ENCODE assay signal across 7 mouse cellular contexts in genomic region chr3:108940001-108940633, GRCm38 (mm10). TPM values are rescaled to one million over a fixed set of nuclear protein-coding genes. Genes with fewer than 3 reads are reported as not detected.
A peak's percentile ranks its signal among the peaks of the same experiment; 100 is the strongest.
DNase-seq lines count a peak whose midpoint lies in the region; ATAC-seq and TF ChIP-seq lines count a peak whose summit lies in the region.

Gene Gm9857, minus strand, starts transcription at chr3:108940445.

- no peak for TF ChIP-seq CTCF in lung, adult 2 months (IDR thresholded peaks at IDR 0.05; ENCODE audit: insufficient read depth, low read length)
- TF ChIP-seq CTCF in intestine, postnatal 0 days (IDR thresholded peaks at IDR 0.05; ENCODE audit: low read depth) = no peak

- 41% methylated on average over 55 of the region's 59 CpGs for WGBS in lung, adult 2 months
- 46% methylated on average over 59 of the region's 59 CpGs for WGBS in embryonic facial prominence, embryonic 15.5 days
- 51% methylated on average over 43 of the region's 59 CpGs for WGBS in intestine, postnatal 0 days
- 53% methylated on average over 56 of the region's 59 CpGs for WGBS in midbrain, embryonic 16.5 days

- H3K9ac ChIP-seq in embryonic facial prominence, embryonic 15.5 days = no peak within 1 kb of the TSS
- no peak within 1 kb of the TSS for H3K9ac ChIP-seq in intestine, postnatal 0 days (ENCODE audit: low read depth, low read length)
- peak within 1 kb of the TSS; percentile 54; the same call in 1 of the 2 replicates for H3K9ac ChIP-seq in midbrain, embryonic 16.5 days (ENCODE audit: low read depth, low read length)

- H3K4me1 ChIP-seq in lung, adult 2 months (ENCODE audit: control insufficient read depth, insufficient read depth, low read length) = no peaks in the 10 kb centered on the region
- H3K4me1 ChIP-seq in embryonic facial prominence, embryonic 15.5 days = no peaks in the 10 kb centered on the region; the same call in 1 of the 2 replicates
- H3K4me1 ChIP-seq in intestine, postnatal 0 days (replicated peaks; ENCODE audit: control insufficient read depth, insufficient read depth, low read length) = no peaks in the 10 kb centered on the region
- no peaks in the 10 kb centered on the region; the same call in 1 of the 2 replicates for H3K4me1 ChIP-seq in midbrain, embryonic 16.5 days (ENCODE audit: control insufficient read depth, insufficient read depth, low read length)

- peak within 1 kb of the TSS; percentile 66 for H3K4me2 ChIP-seq in embryonic facial prominence, embryonic 15.5 days (replicated peaks)
- H3K4me2 ChIP-seq in intestine, postnatal 0 days (replicated peaks; ENCODE audit: low read depth) = peak within 1 kb of the TSS; percentile 50
- H3K4me2 ChIP-seq in midbrain, embryonic 16.5 days (ENCODE audit: low read length) = peak within 1 kb of the TSS; percentile 56

- peak; percentile 51; the same call in 1 of the 2 replicates for ATAC-seq in embryonic facial prominence, embryonic 15.5 days (ENCODE audit: insufficient number of reproducible peaks, low FRiP score, low TSS enrichment, low read depth)
- ATAC-seq in intestine, postnatal 0 days = 0 out of 2 replicates have a peak, but pooled peaks have one; percentile 43
- peak; percentile 92 for ATAC-seq in midbrain, embryonic 16.5 days
- no peak for ATAC-seq in inflammation-experienced regulatory T-cells, adult 6 months

- H3K9me3 ChIP-seq in embryonic facial prominence, embryonic 15.5 days (replicated peaks) = no peaks in the 10 kb centered on the region
- H3K9me3 ChIP-seq in intestine, postnatal 0 days (ENCODE audit: control insufficient read depth) = no peaks in the 10 kb centered on the region
- H3K9me3 ChIP-seq in midbrain, embryonic 16.5 days (replicated peaks; ENCODE audit: control insufficient read depth, low read length, poor library complexity, severe bottlenecking) = no peaks in the 10 kb centered on the region

- H3K27me3 ChIP-seq in embryonic facial prominence, embryonic 15.5 days = no peaks in the 10 kb centered on the region
- H3K27me3 ChIP-seq in intestine, postnatal 0 days (replicated peaks; ENCODE audit: control insufficient read depth, insufficient read depth, low read length) = no peaks in the 10 kb centered on the region; the same call in 1 of the 2 replicates
- H3K27me3 ChIP-seq in midbrain, embryonic 16.5 days (ENCODE audit: control insufficient read depth, insufficient read depth, low read depth, low read length) = no peaks in the 10 kb centered on the region

- DNase-seq in lung, adult 2 months = no peak
- no peak for DNase-seq in lung, adult 18-20 months
- DNase-seq in MN1 (ENCODE audit: low spot score) = no peak

- no peaks in the 10 kb centered on the region for H3K36me3 ChIP-seq in embryonic facial prominence, embryonic 15.5 days
- H3K36me3 ChIP-seq in intestine, postnatal 0 days (ENCODE audit: control insufficient read depth, insufficient read depth) = no peaks in the 10 kb centered on the region
- H3K36me3 ChIP-seq in midbrain, embryonic 16.5 days (ENCODE audit: control insufficient read depth, insufficient read depth, low read length) = no peaks in the 10 kb centered on the region

- peak within 1 kb of the TSS; percentile 1 for H3K4me3 ChIP-seq in lung, adult 2 months (replicated peaks; ENCODE audit: extremely low read depth, low read depth, low read length)
- peak within 1 kb of the TSS; percentile 44 for H3K4me3 ChIP-seq in embryonic facial prominence, embryonic 15.5 days (replicated peaks)
- peak within 1 kb of the TSS; percentile 16; the same call in 1 of the 2 replicates for H3K4me3 ChIP-seq in intestine, postnatal 0 days (ENCODE audit: low read depth, low read length)
- peak within 1 kb of the TSS; percentile 37 for H3K4me3 ChIP-seq in midbrain, embryonic 16.5 days (ENCODE audit: low read depth, low read length)

- H3K27ac ChIP-seq in embryonic facial prominence, embryonic 15.5 days (replicated peaks) = no peak within 1 kb of the TSS
- no peak within 1 kb of the TSS for H3K27ac ChIP-seq in intestine, postnatal 0 days (ENCODE audit: low read depth, low read length)
- no peak within 1 kb of the TSS for H3K27ac ChIP-seq in midbrain, embryonic 16.5 days (ENCODE audit: low read length)

- TF ChIP-seq POLR2A in lung, adult 2 months (IDR thresholded peaks at IDR 0.05; ENCODE audit: borderline replicate concordance, extremely low read depth, low read depth, low read length) = no peak

RNA-seq across cellular contexts. Expression of gene Gm9857, which starts in this region (rescaled TPM):
- polyA plus RNA-seq in lung, adult 2 months (2012; rRNA removed) = not detected in 2 replicates
- 0.67 and 0.80 TPM in 2 replicates for polyA plus RNA-seq in embryonic facial prominence, embryonic 15.5 days (2015; fragmentation: Nextera tagmentation; extraction: Ambion mirVana)
- polyA plus RNA-seq in intestine, postnatal 0 days (2015; fragmentation: Nextera tagmentation; extraction: Ambion mirVana) = not detected in 2 replicates
- polyA plus RNA-seq in midbrain, embryonic 16.5 days (2015; fragmentation: Nextera tagmentation; extraction: Ambion mirVana) = 0.80 TPM in 1 of 2 replicates, not detected in the other
- not detected for polyA plus RNA-seq in inflammation-experienced regulatory T-cells, adult 6 months (2017; shearing (Covaris generic))

Comparison
In these comparisons a context has a peak if more than half of its experiments do, and no peak if none do; other contexts are left out.
1. Peak in ATAC-seq, H3K4me3 ChIP-seq and H3K4me2 ChIP-seq in embryonic facial prominence, embryonic 15.5 days; RNA of the gene not detected or under 1 TPM.
2. Peak in ATAC-seq, H3K4me3 ChIP-seq and H3K4me2 ChIP-seq in intestine, postnatal 0 days; RNA of the gene not detected or under 1 TPM.
3. Peak in ATAC-seq, H3K4me3 ChIP-seq, H3K9ac ChIP-seq and H3K4me2 ChIP-seq in midbrain, embryonic 16.5 days; RNA of the gene not detected or under 1 TPM.